Mouse (Mus musculus) liver, embryonic 12.5 days (tissue): Measurements from ENCODE around the gene Arf4. TPM values are rescaled to one million over a fixed set of nuclear protein-coding genes. Genes with fewer than 3 reads are reported as not detected.
"Not testable (repeated sequence)": the region's sequence is repeated elsewhere in the genome, so short reads cannot be mapped to it uniquely, and the experiment has no call there.

Experiments
- ATAC-seq: fragments of 200-750 bp; cut with Nextera tagmentation; 2 replicates; pipeline ENCODE4 v1.8.0; 2017; ENCODE audit warnings: moderate number of reproducible peaks, mild to moderate bottlenecking, moderate library complexity
- H3K27ac ChIP-seq: fragments of 300-500 bp; sonication (generic); 2 replicates; pipeline ENCODE4 v1.5.1; 2016; ENCODE audit warnings: mild to moderate bottlenecking
- H3K27me3 ChIP-seq: fragments of 300-500 bp; sonication (generic); replicated peaks from 2 replicates; pipeline ENCODE4 v1.6.1; 2016; ENCODE audit warnings: mild to moderate bottlenecking, moderate library complexity
- H3K36me3 ChIP-seq: fragments of 300-500 bp; sonication (generic); 2 replicates; pipeline ENCODE4 v1.6.1; 2016; ENCODE audit warnings: mild to moderate bottlenecking, moderate library complexity
- H3K4me1 ChIP-seq: fragments of 300-500 bp; sonication (generic); 2 replicates; pipeline ENCODE4 v1.6.1; 2016
- H3K4me2 ChIP-seq: fragments of 300-500 bp; sonication (generic); 2 replicates; pipeline ENCODE4 v1.6.1; 2016; ENCODE audit warnings: mild to moderate bottlenecking, moderate library complexity
- H3K4me3 ChIP-seq: fragments of 300-500 bp; sonication (generic); 2 replicates; pipeline ENCODE4 v1.5.1; 2016; ENCODE audit warnings: mild to moderate bottlenecking, moderate library complexity
- H3K9ac ChIP-seq: fragments of 300-500 bp; sonication (generic); 2 replicates; pipeline ENCODE4 v1.6.1; 2016; ENCODE audit warnings: mild to moderate bottlenecking, moderate library complexity
- H3K9me3 ChIP-seq: fragments of 300-500 bp; sonication (generic); replicated peaks from 2 replicates; pipeline ENCODE4 v1.6.1; 2016; ENCODE audit warnings: mild to moderate bottlenecking, moderate library complexity
- WGBS: fragments of 180-500 bp; shearing (Covaris S2); methylation state at CpG from one replicate; pipeline ENCODE4 v1.1.7; 2016; ENCODE audit not compliant: insufficient replicate concordance; 5-methylcytosine and 5-hydroxymethylcytosine counted together
- microRNA-seq: library from miRNA; unstranded; fragments of <30 nt; microRNA quantifications from one replicate; pipeline ENCODE4, GENCODE M21; 2017
- polyA plus RNA-seq: library from polyadenylated mRNA; unstranded; fragments of >200 nt; fragmentation: Nextera tagmentation; extraction: Ambion mirVana; gene quantifications from 2 replicates; pipeline ENCODE4 v1.2.1, GENCODE M21; 2016

The Arf4 gene
- polyA plus RNA-seq, 1 experiment from 2014 or later, result 203 TPM

DNA sequence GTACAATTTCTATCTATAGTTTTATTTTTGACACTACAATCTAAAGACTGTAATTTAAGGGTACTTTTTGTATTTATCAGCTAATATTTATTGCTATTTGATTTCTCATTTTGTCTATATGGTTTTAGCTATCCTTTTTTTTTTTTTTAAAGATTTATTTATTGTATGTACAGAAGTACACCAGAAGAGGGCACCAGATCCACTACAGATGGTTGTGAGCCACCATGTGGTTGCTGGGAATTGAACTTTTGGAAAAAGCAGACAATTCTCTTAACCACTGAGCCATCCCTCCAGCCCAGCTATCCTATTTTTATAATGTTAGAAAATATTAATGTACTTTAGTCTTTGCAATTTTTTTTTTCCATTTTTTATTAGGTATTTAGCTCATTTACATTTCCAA is 60.0 kb downstream of the Arf4 start:
- no peak for ATAC-seq
- no peak overlapping the region for H3K4me2 ChIP-seq
- no peaks in the 10 kb centered on the region for H3K4me1 ChIP-seq
- no peak overlapping the region for H3K27ac ChIP-seq
- no peaks in the 10 kb centered on the region for H3K9me3 ChIP-seq
- H3K36me3 ChIP-seq, result no peaks in the 10 kb centered on the region
- H3K4me3 ChIP-seq, result no peak overlapping the region
- H3K9ac ChIP-seq, result no peak overlapping the region
- H3K27me3 ChIP-seq, result no peaks in the 10 kb centered on the region

GRCm38 (mm10) chr14:26705246-26705645 is 67.4 kb downstream of the Arf4 start:
- not testable (repeated sequence) for H3K9ac ChIP-seq, H3K9me3 ChIP-seq, H3K4me3 ChIP-seq, H3K36me3 ChIP-seq, H3K27ac ChIP-seq, H3K27me3 ChIP-seq, H3K4me1 ChIP-seq, ATAC-seq, H3K4me2 ChIP-seq
- WGBS, result 71% methylated on average over 5 of the region's 5 CpGs

Small RNA genes lying within 50 kb of the gene (microRNA-seq; reads per million reads assigned to microRNA genes)
- 1.8 reads per million for gene Mir7672

Other genes with a start within 250 kb of the Arf4 start
- gene Slmap, start 103.1 kb upstream of the Arf4 start, polyA plus RNA-seq, result 20.2 and 20.6 TPM in 2 replicates
- 18.2 and 19.3 TPM in 2 replicates for gene Dennd6a, start 64.2 kb upstream of the Arf4 start, polyA plus RNA-seq
- gene Pde12, start 31.8 kb downstream of the Arf4 start, polyA plus RNA-seq, result 11.1 and 11.3 TPM in 2 replicates
- gene Dnah12, start 55.2 kb downstream of the Arf4 start, polyA plus RNA-seq, result 0.05 and 0.06 TPM in 2 replicates